Mouse (Mus musculus): ENCODE measurements around the gene Icam2.

DNA sequence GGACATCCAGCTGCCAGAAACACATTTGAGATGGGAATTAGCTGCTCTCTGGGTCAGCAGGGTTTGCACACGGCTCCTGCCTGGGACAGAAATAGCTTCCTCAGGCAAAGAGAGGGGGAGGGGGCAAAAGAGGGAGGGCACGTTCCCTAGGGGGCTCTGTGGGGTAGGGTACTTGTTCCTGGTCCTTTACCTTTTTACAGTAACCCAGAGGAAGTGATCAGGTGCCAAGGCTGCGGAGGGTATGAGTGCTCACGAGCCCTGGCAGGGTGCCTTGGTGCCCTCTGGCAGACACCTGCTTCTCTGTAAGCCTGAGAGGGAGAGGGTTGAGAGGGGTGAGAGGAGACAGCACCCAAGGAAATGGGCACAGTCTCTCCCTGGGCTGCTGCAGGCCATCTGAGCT lies 55.4 kb downstream of the Icam2 start:
- TF ChIP-seq CTCF (conservative IDR thresholded peaks at IDR 0.05; ENCODE audit: low read length) = no peak
- TF ChIP-seq POU5F1 (IDR thresholded peaks at IDR 0.05; ENCODE audit: borderline replicate concordance, low read length) = no peak
- no peak for TF ChIP-seq NANOG (IDR thresholded peaks at IDR 0.05; ENCODE audit: borderline replicate concordance, low read length)
